Comparison of ENCODE assay signal across 46 mouse cellular contexts in genomic region chr6:41032802-41033201, GRCm38 (mm10). TPM values are rescaled to one million over a fixed set of nuclear protein-coding genes. Genes with fewer than 3 reads are reported as not detected.
"Had no signal": no experiment of that assay in that cellular context is flagged by ENCODE, and none has a peak within 500 bp of the region (broad histone marks: within the 10 kb centered on the region; RNA-seq: fewer than 3 reads in every experiment).

No protein-coding gene starts in this region.

- H3K36me3 ChIP-seq: limb, embryonic 10.5 days; limb, embryonic 12.5 days; limb, embryonic 13.5 days; limb, embryonic 15.5 days; liver, embryonic 12.5 days; liver, embryonic 13.5 days; liver, embryonic 15.5 days; lung, embryonic 15.5 days; midbrain, embryonic 10.5 days; midbrain, embryonic 12.5 days; midbrain, embryonic 13.5 days; midbrain, embryonic 15.5 days; neural tube, embryonic 12.5 days had no signal

- ATAC-seq: liver, embryonic 12.5 days; liver, postnatal 0 days; lung, postnatal 0 days; midbrain, embryonic 13.5 days; midbrain, embryonic 15.5 days; midbrain, embryonic 16.5 days had no signal

- H3K4me2 ChIP-seq: limb, embryonic 12.5 days; limb, embryonic 13.5 days; limb, embryonic 15.5 days; liver, embryonic 11.5 days; liver, embryonic 12.5 days; liver, embryonic 13.5 days; liver, embryonic 15.5 days; lung, embryonic 14.5 days; lung, embryonic 15.5 days; midbrain, embryonic 11.5 days; midbrain, embryonic 12.5 days; midbrain, embryonic 13.5 days; midbrain, embryonic 15.5 days; neural tube, embryonic 12.5 days had no signal

- H3K4me3 ChIP-seq: limb, embryonic 10.5 days; limb, embryonic 12.5 days; limb, embryonic 13.5 days; limb, embryonic 15.5 days; liver, embryonic 12.5 days; liver, embryonic 13.5 days; liver, embryonic 15.5 days; lung, embryonic 15.5 days; megakaryocyte, embryonic 14.5 days; midbrain, embryonic 10.5 days; midbrain, embryonic 12.5 days; midbrain, embryonic 13.5 days; midbrain, embryonic 15.5 days; neural tube, embryonic 12.5 days had no signal

- H3K27me3 ChIP-seq: limb, embryonic 12.5 days; limb, embryonic 13.5 days; limb, embryonic 15.5 days; liver, embryonic 12.5 days; liver, embryonic 13.5 days; liver, embryonic 15.5 days; lung, embryonic 15.5 days; megakaryocyte, embryonic 14.5 days; midbrain, embryonic 12.5 days; midbrain, embryonic 13.5 days; midbrain, embryonic 15.5 days; neural tube, embryonic 12.5 days had no signal

- DNase-seq: left cerebral cortex, postnatal 4 days; liver; liver, embryonic 13.5 days; liver, postnatal 0 days; lung, adult 18-20 months; lung, adult 2 months; lung, embryonic 14.5 days; lung, postnatal 10 days; lung, postnatal 14 days; lung, postnatal 36 days; lung, postnatal 4 days; midbrain, embryonic 14.5 days had no signal

RNA-seq across cellular contexts. Expression of gene 2210010C04Rik, which starts 2.5 kb away (rescaled TPM):
- total RNA-seq: left cerebral cortex, adult 8-10 months; left cerebral cortex, postnatal 10 days; left cerebral cortex, postnatal 14 days; left cerebral cortex, postnatal 25 days; left cerebral cortex, postnatal 36 days; left cerebral cortex, postnatal 4 days; megakaryocyte progenitor cell, adult 5-6 weeks; megakaryocyte, adult 5-6 weeks; megakaryocyte-erythroid progenitor cell, adult 5-6 weeks; midbrain, postnatal 0 days had no signal
- polyA plus RNA-seq: limb, embryonic 10.5 days; limb, embryonic 11.5 days; limb, embryonic 12.5 days; limb, embryonic 13.5 days; limb, embryonic 15.5 days; liver, embryonic 11.5 days; liver, embryonic 12.5 days; liver, embryonic 13.5 days; liver, embryonic 14.5 days; liver, embryonic 15.5 days; liver, postnatal 0 days; lung, embryonic 14.5 days; lung, embryonic 15.5 days; lung, embryonic 16.5 days; lung, postnatal 0 days; macrophage; midbrain, embryonic 10.5 days; midbrain, embryonic 11.5 days; midbrain, embryonic 12.5 days; midbrain, embryonic 13.5 days; midbrain, embryonic 14.5 days; midbrain, embryonic 15.5 days; midbrain, embryonic 16.5 days; midbrain, postnatal 0 days; neural tube, embryonic 11.5 days; neural tube, embryonic 12.5 days had no signal

RNA-seq across cellular contexts. Expression of gene Gm2663, which starts 33.5 kb away (rescaled TPM):
- total RNA-seq: left cerebral cortex, adult 8-10 months; left cerebral cortex, postnatal 10 days; left cerebral cortex, postnatal 14 days; left cerebral cortex, postnatal 25 days; left cerebral cortex, postnatal 36 days; left cerebral cortex, postnatal 4 days; liver, adult 2 months; megakaryocyte progenitor cell, adult 5-6 weeks; megakaryocyte, adult 5-6 weeks; megakaryocyte-erythroid progenitor cell, adult 5-6 weeks; midbrain, postnatal 0 days had no signal
- polyA plus RNA-seq: limb, embryonic 10.5 days; limb, embryonic 11.5 days; limb, embryonic 12.5 days; limb, embryonic 13.5 days; limb, embryonic 14.5 days; limb, embryonic 15.5 days; liver, adult 2 months; liver, embryonic 11.5 days; liver, embryonic 12.5 days; liver, embryonic 13.5 days; liver, embryonic 14.5 days; liver, embryonic 15.5 days; liver, embryonic 16.5 days; liver, postnatal 0 days; lung, adult 2 months; lung, embryonic 14.5 days; lung, embryonic 15.5 days; lung, embryonic 16.5 days; lung, postnatal 0 days; macrophage; midbrain, embryonic 10.5 days; midbrain, embryonic 11.5 days; midbrain, embryonic 12.5 days; midbrain, embryonic 13.5 days; midbrain, embryonic 14.5 days; midbrain, embryonic 15.5 days; midbrain, embryonic 16.5 days; neural tube, embryonic 11.5 days; neural tube, embryonic 12.5 days had no signal
